Comparison of ENCODE assay signal across 12 mouse cellular contexts in genomic region chr6:116649811-116650210, GRCm38 (mm10). TPM values are rescaled to one million over a fixed set of nuclear protein-coding genes. Genes with fewer than 3 reads are reported as not detected.
DNase-seq lines count a peak whose midpoint lies in the region; ATAC-seq and TF ChIP-seq lines count a peak whose summit lies in the region.
"Had no signal": no experiment of that assay in that cellular context is flagged by ENCODE, and none has a peak within 500 bp of the region (broad histone marks: within the 10 kb centered on the region; RNA-seq: fewer than 3 reads in every experiment).

No protein-coding gene starts in this region.

- H3K27me3 ChIP-seq in intestine, embryonic 16.5 days (replicated peaks; ENCODE audit: control insufficient read depth, insufficient read depth, low read length) = no peaks in the 10 kb centered on the region
- H3K27me3 ChIP-seq in intestine, embryonic 15.5 days (replicated peaks) = no peaks in the 10 kb centered on the region
- no peaks in the 10 kb centered on the region for H3K27me3 ChIP-seq in lung, postnatal 0 days (replicated peaks; ENCODE audit: insufficient read depth, low read length)
- H3K27me3 ChIP-seq: forebrain, embryonic 13.5 days had no signal

- TF ChIP-seq CTCF in lung, postnatal 0 days (IDR thresholded peaks at IDR 0.05) = no peak

- no peak for ATAC-seq in intestine, embryonic 16.5 days
- no peak; the same call in 1 of the 2 replicates for ATAC-seq in intestine, embryonic 15.5 days
- ATAC-seq in lung, postnatal 0 days = peak; percentile 46
- no peak for ATAC-seq in cerebellum, adult (ENCODE audit: insufficient number of reproducible peaks, low FRiP score, low TSS enrichment)
- ATAC-seq: forebrain, embryonic 13.5 days had no signal

- H3K27ac ChIP-seq in intestine, embryonic 16.5 days (ENCODE audit: low read length) = peak overlapping the region; percentile 47
- H3K27ac ChIP-seq in intestine, embryonic 15.5 days = no peak overlapping the region
- H3K27ac ChIP-seq in lung, postnatal 0 days (ENCODE audit: low read length) = peak overlapping the region; percentile 95
- H3K27ac ChIP-seq: forebrain, embryonic 13.5 days; hindbrain, embryonic 14.5 days; macrophage had no signal

- no peaks in the 10 kb centered on the region for H3K36me3 ChIP-seq in intestine, embryonic 16.5 days (ENCODE audit: control insufficient read depth, insufficient read depth, low read length)
- no peaks in the 10 kb centered on the region for H3K36me3 ChIP-seq in intestine, embryonic 15.5 days
- H3K36me3 ChIP-seq in lung, postnatal 0 days (ENCODE audit: insufficient read depth, low read length) = no peaks in the 10 kb centered on the region

- no peaks in the 10 kb centered on the region for H3K9me3 ChIP-seq in intestine, embryonic 16.5 days (ENCODE audit: control insufficient read depth, low read length)
- H3K9me3 ChIP-seq in intestine, embryonic 15.5 days = no peaks in the 10 kb centered on the region
- no peaks in the 10 kb centered on the region for H3K9me3 ChIP-seq in lung, postnatal 0 days (ENCODE audit: low read length)
- H3K9me3 ChIP-seq: forebrain, embryonic 13.5 days had no signal

- 73% methylated on average over 7 of the region's 7 CpGs for WGBS in intestine, embryonic 16.5 days
- 66% methylated on average over 7 of the region's 7 CpGs for WGBS in intestine, embryonic 15.5 days
- 56% methylated on average over 7 of the region's 7 CpGs for WGBS in lung, postnatal 0 days

- TF ChIP-seq EP300 in lung, postnatal 0 days (IDR thresholded peaks at IDR 0.05) = no peak

- H3K4me3 ChIP-seq in intestine, embryonic 16.5 days (ENCODE audit: low read length) = no peak overlapping the region
- H3K4me3 ChIP-seq in intestine, embryonic 15.5 days (replicated peaks) = no peak overlapping the region
- no peak overlapping the region for H3K4me3 ChIP-seq in lung, postnatal 0 days (ENCODE audit: low read depth, low read length)
- H3K4me3 ChIP-seq: forebrain, embryonic 13.5 days had no signal

- DNase-seq in urinary bladder, postnatal 10 days (ENCODE audit: low spot score) = peak; percentile 8
- no peak for DNase-seq in urinary bladder, adult 2 months (ENCODE audit: low spot score)
- peak; percentile 56 for DNase-seq in lung, postnatal 0 days (ENCODE audit: low spot score)
- no peak for DNase-seq in cerebellum, postnatal 14 days
- DNase-seq: cerebellum, postnatal 25 days; thymus, postnatal 14 days had no signal

- H3K4me1 ChIP-seq in intestine, embryonic 16.5 days (ENCODE audit: control insufficient read depth, insufficient read depth, low read length) = peaks cover 9% of the 10 kb centered on the region; the same call in 1 of the 2 replicates
- H3K4me1 ChIP-seq in intestine, embryonic 15.5 days (replicated peaks) = peaks cover 14% of the 10 kb centered on the region; the same call in 1 of the 2 replicates
- peaks cover 22% of the 10 kb centered on the region; the same call in 1 of the 2 replicates for H3K4me1 ChIP-seq in lung, postnatal 0 days (ENCODE audit: insufficient read depth, low read depth, low read length)
- H3K4me1 ChIP-seq: forebrain, embryonic 13.5 days had no signal

- no peak overlapping the region for H3K4me2 ChIP-seq in intestine, embryonic 16.5 days (ENCODE audit: low read depth, low read length)
- H3K4me2 ChIP-seq in intestine, embryonic 15.5 days (replicated peaks) = no peak overlapping the region
- no peak overlapping the region for H3K4me2 ChIP-seq in lung, postnatal 0 days (replicated peaks; ENCODE audit: low read depth, low read length)
- H3K4me2 ChIP-seq: forebrain, embryonic 13.5 days; hindbrain, embryonic 14.5 days had no signal

- H3K9ac ChIP-seq in intestine, embryonic 16.5 days (ENCODE audit: low read depth, low read length) = no peak overlapping the region
- H3K9ac ChIP-seq in intestine, embryonic 15.5 days = no peak overlapping the region
- no peak overlapping the region for H3K9ac ChIP-seq in lung, postnatal 0 days (replicated peaks; ENCODE audit: low read depth)
- H3K9ac ChIP-seq: forebrain, embryonic 13.5 days; hindbrain, embryonic 14.5 days had no signal

RNA-seq across cellular contexts. Expression of gene Depp1, which starts 0.6 kb away (rescaled TPM):
- polyA plus RNA-seq in intestine, embryonic 16.5 days (2015; fragmentation: Nextera tagmentation; extraction: Ambion mirVana) = 26.3 and 27.2 TPM in 2 replicates
- 25.6 and 28.0 TPM in 2 replicates for polyA plus RNA-seq in intestine, embryonic 15.5 days (2015; fragmentation: Nextera tagmentation; extraction: Ambion mirVana)
- polyA plus RNA-seq in urinary bladder, adult 2 months (2012; rRNA removed) = 98.4 and 125 TPM in 2 replicates
- 79.3 and 86.1 TPM in 2 replicates for polyA plus RNA-seq in lung, postnatal 0 days (2015; fragmentation: Nextera tagmentation; extraction: Ambion mirVana)

RNA-seq across cellular contexts. Expression of gene Zfp422, which starts 21.0 kb away (rescaled TPM):
- polyA plus RNA-seq in intestine, embryonic 16.5 days (2015; fragmentation: Nextera tagmentation; extraction: Ambion mirVana) = 93.5 and 102 TPM in 2 replicates
- 111 and 126 TPM in 2 replicates for polyA plus RNA-seq in intestine, embryonic 15.5 days (2015; fragmentation: Nextera tagmentation; extraction: Ambion mirVana)
- 35.7 and 43.6 TPM in 2 replicates for polyA plus RNA-seq in urinary bladder, adult 2 months (2012; rRNA removed)
- polyA plus RNA-seq in lung, postnatal 0 days (2015; fragmentation: Nextera tagmentation; extraction: Ambion mirVana) = 58.1 and 64.4 TPM in 2 replicates

RNA-seq across cellular contexts. Expression of gene Rassf4, which starts 23.9 kb away (rescaled TPM):
- polyA plus RNA-seq in intestine, embryonic 16.5 days (2015; fragmentation: Nextera tagmentation; extraction: Ambion mirVana) = 8.6 and 9.2 TPM in 2 replicates
- 9.9 and 11.3 TPM in 2 replicates for polyA plus RNA-seq in intestine, embryonic 15.5 days (2015; fragmentation: Nextera tagmentation; extraction: Ambion mirVana)
- polyA plus RNA-seq in urinary bladder, adult 2 months (2012; rRNA removed) = 9.0 and 11.9 TPM in 2 replicates
- 9.3 and 10.0 TPM in 2 replicates for polyA plus RNA-seq in lung, postnatal 0 days (2015; fragmentation: Nextera tagmentation; extraction: Ambion mirVana)

Comparison
In these comparisons a context has a peak if more than half of its experiments do, and no peak if none do; other contexts are left out.
1. DNase-seq: peak in urinary bladder, postnatal 10 days (single experiment) and lung, postnatal 0 days (single experiment); none in urinary bladder, adult 2 months (single experiment) and cerebellum, postnatal 14 days (0 of 2).